Mouse (Mus musculus) common myeloid progenitor, adult 5-6 weeks (primary cell): ENCODE measurements around the gene Pdpk1. TPM values are rescaled to one million over a fixed set of nuclear protein-coding genes. Genes with fewer than 3 reads are reported as not detected.
"Not testable (repeated sequence)": the region's sequence is repeated elsewhere in the genome, so short reads cannot be mapped to it uniquely, and the experiment has no call there.

Experiments used
- ATAC-seq: replicated peaks from 2 replicates; pipeline ENCODE4 v1.8.0; 2016; ENCODE audit warnings: low read depth, mild to moderate bottlenecking, moderate TSS enrichment, inconsistent platforms; ENCODE audit not compliant: poor library complexity, severe bottlenecking
- total RNA-seq: library from RNA; stranded (forward); fragments of 200-1000, 187-1606 nt; gene quantifications from 2 replicates; pipeline ENCODE4 v1.2.3, GENCODE M21; 2017

Gene Pdpk1
- total RNA-seq, 1 experiment from 2014 or later = 33.8 TPM

DNA sequence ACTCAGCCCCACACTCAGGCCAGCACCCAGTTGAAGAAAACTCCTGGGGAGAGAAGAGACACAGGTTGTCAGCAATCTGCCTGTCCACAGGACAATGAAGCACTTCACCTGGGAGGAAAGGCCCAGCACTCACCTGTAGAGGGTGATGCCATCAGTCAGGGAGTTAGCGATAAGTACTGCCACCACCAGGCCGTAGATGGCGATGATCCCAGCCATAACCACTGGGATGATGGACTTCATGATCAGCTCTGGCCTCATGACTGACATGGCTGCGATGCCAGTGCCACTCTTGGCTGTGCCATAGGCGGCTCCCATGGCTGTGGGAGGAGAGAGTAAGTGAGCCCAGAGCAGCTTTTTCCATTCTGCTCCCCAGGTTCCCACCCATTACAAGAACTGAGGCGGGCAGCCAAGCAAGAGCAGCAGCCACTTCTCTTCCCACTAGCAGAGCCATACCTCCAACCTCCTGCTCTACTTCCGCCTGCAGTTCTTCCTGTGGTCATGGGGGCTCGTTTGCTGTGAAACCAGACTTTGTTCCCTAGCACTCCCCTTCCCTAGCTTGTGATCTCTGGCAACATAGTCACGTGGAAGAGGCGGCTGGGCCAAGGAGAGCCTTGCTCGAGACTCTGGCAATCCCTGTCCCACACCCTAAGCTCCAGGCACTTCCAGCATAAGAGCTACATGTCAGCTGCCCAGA, 14.0 kb upstream of the Pdpk1 start:
- no peak for ATAC-seq

DNA sequence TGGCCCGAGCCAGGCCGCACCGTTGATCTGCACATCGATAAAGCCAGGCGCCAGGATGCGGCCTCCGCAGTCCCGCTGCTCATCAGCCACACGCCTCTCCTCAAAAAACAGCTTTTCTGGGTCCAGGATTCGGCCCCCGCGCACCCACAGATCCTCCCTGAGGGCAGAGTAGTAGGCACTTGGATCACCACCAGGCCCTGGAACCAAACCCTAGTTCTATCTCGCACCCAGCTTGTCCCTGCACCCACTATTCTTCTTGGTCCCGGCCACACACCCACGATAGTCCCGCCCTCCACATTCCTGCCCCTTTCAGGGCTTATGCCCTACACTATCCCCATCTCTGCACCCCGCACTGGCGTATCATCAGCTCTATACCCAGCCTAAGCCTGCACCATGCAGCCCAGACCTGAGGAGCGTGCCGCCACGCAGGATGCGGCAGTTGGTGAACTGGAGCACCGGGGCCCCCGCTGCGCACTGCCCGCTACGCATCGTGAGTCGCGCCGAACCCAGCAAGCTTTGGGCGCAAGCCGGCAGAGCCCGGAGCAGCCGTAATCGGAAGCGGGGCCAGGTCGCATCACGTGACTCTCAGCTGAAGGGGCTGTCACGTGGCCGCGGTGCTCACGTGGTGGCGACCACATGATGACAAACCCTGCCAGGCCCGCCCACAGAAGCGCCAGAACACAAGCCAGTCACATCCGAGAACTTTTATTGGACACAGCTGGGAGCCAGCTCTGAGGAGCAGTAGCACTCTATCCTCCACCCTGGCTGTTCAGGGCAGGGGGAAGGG, 12.6 kb upstream of the Pdpk1 start, which contains the start of gene Amdhd2:
TSS of gene Amdhd2 (minus strand) at position 591 of the 787 bp plus-strand sequence.
- peak; percentile 64 for ATAC-seq

DNA sequence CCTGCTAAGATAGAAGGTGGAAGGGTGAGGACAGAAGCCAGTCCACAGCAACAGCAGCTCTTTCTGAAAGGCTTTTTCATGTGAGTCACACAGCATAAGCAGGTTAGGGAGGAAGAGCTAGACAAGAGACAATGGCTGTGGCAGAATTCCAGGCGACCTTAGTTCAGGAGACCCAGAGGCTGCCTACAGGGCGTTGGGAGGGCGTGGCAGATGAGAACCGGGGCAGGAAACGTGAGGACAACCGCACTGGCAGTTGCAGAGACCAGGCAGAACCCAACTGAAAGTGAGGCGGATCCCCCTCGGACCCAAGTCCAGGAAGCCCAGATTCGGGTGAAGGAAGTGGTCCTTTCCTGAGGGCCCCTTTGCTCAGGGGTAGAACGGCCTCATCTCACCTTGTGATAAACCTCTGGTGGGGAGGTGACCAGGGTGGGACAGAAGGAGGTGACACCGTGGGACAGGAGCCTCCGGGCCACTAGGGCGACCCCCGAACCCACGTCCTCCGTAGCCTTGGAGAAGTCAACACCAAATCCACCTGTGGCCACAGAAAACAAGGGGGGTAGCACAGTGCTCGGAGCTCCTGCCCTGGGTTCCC, 12.0 kb upstream of the Pdpk1 start:
- ATAC-seq = peak; percentile 64

DNA sequence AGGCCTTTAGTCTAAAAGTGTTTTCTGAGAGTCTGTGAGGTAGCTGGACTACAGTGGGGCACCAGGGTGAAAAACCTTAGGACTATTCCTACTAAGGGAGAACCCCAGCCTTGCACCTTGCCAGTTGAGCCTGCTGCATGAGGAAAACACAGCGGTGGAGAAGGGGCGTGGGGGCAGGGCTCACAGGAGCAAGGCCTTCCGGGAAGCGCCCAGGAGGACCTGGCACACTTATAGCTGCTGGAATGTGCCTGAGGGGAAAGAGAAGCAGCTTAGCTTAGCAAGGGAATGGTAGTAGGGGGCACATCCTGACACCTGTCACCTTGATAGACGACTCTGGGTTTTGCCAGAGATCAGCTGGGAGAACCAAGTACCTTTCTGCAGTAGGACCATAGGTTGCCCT, 10.7 kb upstream of the Pdpk1 start:
- no peak for ATAC-seq

DNA sequence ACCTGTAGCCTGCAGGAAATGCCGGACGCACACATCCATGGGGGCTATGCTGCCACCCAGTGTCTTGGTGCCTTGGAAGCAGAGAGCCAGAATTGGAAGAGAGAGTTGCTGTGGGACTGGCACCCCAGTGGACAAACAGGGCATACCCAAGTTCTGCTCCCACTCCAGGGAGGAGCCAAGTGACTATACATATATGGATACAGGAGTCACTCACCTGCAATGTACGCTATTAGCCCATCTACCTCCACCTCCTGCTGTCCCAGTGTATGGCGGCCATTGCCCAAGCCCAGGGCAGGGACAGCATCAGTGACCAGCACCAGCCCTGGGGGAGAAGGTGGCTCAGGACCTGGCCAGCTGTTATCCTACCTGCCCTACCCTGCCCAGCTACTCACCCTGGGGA, 6.8 kb upstream of the Pdpk1 start:
- no peak for ATAC-seq

DNA sequence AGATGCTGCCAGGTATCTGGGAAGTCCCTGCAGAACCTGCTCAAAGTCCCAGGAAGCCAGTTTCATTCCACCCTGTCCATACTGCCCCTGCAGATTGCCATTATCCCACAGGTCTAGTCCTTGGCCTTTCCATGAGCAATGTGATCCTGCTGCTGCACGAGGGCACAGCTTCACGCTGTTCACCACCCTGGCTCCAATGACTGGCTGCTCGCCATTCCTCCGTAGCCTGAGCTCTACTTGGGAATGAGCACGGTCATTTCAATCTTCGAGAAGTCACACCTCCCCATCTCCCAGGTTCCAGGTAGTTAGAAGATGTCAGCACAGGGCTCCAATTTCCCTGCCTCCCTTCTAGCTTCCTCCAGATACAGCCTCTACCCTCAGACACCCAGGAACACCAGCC, 6.4 kb upstream of the Pdpk1 start:
- no peak for ATAC-seq

DNA sequence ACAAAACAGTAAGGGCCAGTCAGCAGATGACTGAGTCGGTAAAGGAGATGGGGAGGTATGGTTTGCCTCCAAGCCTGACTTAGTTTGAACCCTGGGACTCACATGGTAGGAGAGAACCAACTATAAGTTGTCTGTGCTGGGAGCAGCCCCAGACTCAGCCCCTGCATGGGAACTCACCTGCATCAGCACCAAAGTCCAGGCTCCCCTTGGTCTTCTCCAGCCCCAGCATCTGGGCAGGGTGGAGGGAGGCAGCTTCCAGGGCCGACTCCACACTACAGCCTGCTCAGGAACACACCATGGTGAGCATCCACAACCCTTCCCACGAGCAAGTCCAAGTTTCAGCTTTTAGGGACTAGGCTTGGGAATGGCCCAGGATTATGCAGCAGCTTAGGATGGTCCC, 5.7 kb upstream of the Pdpk1 start:
- no peak for ATAC-seq

DNA sequence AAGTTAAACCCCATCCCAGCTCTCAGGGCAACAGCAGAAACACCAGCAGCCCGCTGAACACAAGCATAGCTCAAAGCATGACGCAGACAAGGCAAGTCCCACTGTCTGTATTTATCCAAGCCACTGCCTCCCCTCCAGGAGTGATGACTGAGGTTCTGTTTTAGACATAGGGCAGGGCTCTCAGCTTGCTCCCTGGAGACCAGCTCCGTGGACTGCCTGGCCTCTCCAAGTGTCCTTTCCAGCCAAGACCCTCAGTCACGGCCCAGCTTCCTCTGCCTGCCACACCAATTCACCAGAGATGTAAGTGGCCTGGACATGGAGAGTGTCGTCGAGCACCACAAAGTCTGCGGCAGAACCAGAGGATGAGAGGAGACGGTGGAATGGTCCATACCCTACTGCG, 5.0 kb upstream of the Pdpk1 start:
- ATAC-seq = no peak

DNA sequence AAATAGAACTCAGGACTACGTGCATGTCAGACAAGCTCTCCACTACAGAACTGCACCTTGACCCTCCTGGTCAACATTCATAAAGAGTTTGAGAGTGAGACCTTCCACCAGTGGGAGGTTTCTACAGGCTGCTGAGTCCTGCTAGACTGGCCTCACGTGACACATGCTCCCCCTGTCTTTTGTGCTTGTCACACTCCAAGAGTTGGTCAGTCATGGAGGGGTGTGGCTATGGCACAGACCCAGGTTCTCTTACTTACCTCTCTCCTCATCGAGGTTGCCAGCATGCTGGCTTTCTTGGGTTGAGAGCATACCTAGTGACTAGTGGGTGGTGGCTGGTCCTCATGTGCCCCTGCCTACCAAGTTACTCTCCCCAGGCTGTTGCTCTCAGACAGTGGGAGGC, 3.7 kb upstream of the Pdpk1 start:
- no peak for ATAC-seq

DNA sequence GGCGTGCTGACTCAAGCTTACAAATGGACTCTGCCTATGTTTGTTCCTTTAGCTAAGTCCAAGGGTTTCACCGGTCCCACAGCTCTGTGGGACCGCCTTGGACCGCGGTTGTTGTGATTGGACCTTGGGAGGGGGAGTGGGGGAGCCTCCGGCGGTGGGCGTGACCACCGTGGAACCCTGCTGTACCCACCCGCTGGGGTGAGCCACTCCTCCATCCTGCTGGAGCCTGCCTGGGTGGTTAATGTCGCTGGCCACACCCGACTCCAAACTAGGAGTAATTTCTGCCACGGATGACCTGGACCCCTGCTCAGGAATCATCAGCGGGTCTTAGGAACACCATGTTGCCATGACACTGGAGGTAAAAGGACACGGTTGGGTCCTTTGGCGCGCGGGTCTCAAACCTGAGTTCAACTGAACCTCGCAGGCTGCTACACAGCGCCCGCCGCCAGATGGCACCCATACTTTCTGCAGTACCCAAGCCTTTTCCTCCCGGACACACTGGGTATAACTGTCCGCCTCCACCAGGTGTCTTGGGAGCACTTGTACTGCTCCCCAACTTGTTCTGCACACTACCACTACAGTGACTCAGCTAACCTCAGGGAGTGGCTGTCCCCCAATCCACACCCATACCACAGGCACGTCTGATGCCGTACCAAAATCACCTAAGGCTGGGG, 1.3 kb upstream of the Pdpk1 start:
- ATAC-seq = peak; percentile 98

DNA sequence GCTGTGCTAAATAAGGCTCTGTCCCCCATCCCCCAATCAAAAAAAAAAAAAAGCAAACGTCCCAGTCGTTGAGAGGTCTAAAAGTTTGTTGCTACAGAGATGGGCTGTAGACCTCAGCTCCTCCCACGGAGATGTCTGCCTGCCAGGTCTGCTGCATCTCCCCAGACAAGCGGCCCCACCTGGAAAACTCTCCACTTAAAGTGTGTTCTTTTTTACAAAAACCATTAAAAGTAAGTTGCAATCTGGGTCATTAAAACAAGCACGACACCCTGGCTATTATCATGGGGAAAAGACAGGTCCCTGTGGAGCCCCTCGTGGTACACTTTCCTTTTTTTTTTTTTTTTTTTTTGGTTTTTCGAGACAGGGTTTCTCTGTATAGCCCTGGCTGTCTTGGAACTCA, 658 bp upstream of the Pdpk1 start:
- ATAC-seq = no peak

DNA sequence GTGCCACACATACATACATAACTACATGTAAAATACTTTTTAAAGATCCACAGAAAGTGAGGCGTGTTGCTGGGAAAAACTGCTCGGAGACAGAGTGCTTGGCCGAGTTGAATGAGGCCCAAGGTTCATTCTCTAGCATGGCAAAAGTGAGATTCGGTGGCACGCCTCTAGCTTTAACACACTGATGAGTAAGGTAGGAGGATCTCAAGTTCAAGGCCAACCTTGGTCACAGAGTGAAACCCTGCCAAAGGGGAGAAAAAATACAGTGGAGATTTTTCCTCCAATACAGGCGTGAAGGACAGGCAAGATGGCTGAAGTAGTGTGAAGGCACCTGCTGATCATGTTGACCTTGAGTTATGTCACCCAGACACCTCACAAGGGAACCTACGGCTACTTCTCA, 1.3 kb downstream of the Pdpk1 start:
- ATAC-seq = no peak

DNA sequence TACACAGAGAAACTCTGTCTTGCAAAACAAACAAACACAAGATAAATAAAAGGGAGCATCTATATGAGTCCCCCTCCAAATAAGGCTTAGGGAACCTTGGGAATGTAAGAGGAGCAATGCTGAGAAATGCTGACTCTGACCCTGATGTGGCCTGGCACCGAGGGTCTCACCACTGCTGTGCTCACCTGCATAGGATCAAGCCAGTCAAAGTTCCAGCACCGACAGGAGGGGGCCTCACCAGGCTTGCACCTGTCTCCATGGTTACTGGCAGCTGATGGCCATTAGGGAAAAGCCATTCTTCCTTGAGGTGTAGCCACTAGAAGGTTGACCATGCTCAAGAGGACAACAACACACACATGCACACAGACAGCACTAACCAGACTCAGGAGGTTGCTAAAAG, 7.8 kb downstream of the Pdpk1 start:
- ATAC-seq = no peak

DNA sequence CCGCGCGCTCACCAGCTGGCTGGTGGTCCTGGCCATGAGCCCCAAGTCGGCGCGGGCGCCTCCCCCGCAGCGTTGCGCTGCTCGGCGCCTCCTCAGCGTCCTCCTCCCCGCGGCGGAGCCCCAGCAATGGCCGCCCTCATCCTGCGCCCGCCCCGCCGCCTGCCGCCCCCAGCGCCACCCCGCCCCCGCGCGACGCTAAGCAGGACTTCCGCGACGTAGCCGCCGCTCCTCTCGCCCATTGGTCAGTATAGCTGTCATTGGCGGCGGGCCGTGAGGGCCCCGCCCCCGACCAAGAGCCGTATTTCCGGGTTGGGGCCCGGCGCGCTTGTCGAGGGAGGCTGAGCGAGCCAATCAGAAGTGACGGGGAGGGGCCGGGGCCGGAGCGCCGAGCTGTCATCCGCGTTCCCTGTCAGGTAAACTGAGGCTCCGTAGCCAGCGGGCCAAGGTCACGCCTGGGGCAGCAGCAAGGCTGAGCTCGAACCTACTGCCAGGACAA, 9.3 kb downstream of the Pdpk1 start:
- peak; percentile 97 for ATAC-seq

DNA sequence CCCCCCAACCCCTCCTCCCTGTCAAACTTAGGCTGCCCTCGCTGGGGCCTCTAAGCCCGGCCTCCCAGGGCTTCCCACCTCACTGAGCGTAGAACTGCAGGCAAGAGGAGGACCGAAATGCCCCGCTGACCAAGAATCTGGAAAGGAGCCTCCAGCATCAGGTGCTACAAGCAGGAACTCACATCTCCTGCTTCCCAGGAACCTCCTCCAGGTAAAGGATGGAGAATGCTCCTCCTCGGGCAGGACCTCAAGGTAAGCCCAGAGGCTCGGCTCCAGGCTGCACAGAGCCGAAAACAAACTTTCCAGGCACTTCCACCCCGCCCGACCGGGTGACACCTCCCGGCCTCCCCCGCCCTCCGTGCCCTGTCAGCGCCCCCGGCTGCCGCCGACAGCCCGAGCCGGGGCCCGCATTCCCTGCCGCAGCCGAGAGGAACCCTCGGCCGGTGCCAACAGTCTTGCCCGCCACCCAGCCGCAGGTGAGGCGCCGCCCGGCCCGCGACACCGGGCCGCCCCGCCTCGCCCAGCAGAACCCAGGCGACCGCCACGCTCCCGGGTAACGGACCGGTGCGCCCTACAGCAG, 9.8 kb downstream of the Pdpk1 start:
- ATAC-seq = 0 out of 2 replicates have a peak, but pooled peaks have one; percentile 17

DNA sequence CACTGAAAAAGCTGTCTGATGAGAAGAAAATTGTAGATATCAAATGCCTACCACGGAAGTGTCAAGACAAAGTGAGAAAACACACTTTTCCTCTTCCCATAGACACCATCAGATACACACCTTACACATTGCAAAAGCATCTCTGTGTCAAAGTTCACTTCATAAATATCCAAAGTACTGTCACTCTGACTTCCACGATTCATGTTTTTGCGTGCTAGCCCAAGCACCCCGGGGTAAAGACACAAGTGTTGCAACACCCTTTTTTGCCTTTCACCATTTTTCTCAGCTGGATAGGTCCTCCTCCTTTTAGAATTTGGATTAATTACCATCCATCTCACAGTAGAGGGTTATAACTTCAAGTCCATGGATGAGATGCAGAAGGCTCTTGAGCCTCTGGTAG, 10.8 kb downstream of the Pdpk1 start:
- ATAC-seq = no peak

DNA sequence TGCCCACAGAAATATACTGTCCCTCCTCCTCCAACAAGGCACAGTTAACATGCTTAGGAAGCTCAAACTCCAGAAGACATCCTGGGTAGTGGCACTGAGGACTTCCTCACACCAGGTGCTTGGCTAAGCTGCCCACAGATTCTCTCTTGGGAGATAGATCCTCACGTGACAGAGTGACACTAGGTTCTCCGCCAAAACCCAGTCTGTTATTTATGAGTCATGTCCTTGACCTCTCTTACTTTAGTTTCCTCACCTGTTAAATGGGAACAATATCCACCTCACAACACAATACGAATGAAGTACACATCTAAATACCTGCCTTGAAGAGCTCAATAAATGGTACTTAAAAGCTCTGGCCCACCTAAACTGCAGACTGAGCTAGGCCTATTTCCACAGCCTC, 11.5 kb downstream of the Pdpk1 start:
- ATAC-seq = no peak

DNA sequence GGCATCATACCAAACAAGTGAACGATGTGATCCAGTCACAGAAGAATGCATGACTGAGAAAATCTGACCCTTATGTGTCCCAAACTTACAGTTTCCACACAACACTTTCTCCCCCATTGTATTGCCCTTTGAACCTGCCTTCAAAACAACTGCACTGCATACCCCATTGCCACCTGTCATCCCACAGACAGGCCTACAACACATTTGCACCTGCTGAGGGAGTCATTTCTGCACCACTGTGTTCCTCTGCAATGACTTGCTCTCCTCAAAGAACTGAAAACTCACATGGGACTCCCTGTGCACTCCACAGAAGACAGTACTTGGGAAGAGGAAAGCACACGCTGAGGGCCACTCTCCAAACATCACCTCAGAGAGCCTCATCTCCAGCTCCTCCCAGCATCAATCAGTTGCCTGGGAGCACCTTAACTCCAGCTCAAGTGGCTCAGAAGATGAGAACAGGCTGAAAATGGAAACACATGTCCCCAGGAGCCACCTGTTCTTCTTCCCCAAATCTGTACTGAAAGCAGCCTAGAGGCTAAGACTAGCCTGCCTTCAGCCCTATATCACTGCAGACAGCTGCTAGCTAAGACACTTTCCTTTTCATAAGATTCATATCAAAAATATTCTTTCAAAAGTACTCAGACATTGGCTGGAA, 13.4 kb downstream of the Pdpk1 start:
- no peak for ATAC-seq

DNA sequence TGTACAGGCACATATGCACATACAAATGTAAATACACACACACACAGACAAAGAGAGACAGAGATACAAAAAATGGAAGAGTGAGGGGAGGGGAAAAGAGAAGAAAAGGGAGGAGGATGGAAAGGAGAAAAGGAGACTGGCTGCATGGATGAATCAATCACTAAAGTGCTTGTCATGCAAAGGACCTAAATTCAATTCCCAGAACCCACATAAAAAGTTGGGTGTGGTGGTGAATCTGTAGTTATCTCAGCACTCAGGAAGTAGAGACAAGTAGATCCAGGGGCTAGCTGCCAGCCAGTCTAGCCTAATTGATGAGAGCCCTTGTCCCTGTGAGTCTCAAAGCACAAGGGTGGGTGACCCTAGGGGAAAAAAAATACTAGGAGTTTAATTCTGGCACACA, 16.7 kb downstream of the Pdpk1 start:
- no peak for ATAC-seq

DNA sequence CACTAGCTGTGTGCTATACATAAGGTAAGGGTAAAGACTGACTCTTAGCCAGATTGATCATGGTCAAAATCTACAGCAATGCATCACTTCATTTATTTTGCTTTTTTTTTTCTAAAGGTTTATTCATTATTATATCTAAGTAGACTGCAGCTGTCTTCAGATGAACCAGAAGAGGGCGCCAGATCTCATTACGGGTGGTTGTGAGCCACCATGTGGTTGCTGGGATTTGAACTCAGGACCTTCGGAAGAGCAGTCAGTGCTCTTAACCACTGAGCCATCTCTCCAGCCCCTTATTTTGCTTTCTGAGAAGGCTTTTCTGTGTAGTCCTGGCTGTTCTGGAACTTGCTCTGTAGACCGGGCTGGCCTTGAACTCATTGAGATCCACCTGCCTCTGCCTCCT, 17.8 kb downstream of the Pdpk1 start:
- ATAC-seq = not testable (repeated sequence)
